Mouse (Mus musculus) erythroblast, embryonic 14.5 days (primary cell): ENCODE data around the gene Lrguk.

Experiments
- GATA1 ChIP-seq: IDR thresholded peaks from 2 replicates; pipeline ENCODE4 v1.6.1; 2012; ENCODE audit warnings: low read length, inconsistent platforms, mixed read lengths
- TAL1 ChIP-seq: IDR thresholded peaks from 3 replicates; pipeline ENCODE4 v1.6.1; 2012; ENCODE audit warnings: low read length, inconsistent platforms, mixed read lengths

- TF ChIP-seq GATA1 (no peak), TAL1 (no peak)
Measured at GRCm38 (mm10) chr6:34071936-34072335, 42.7 kb downstream of the Lrguk start.
